Mouse (Mus musculus) ES-Bruce4 (cell line): ENCODE results near the gene Nrn1. TPM values are rescaled to one million over a fixed set of nuclear protein-coding genes. Genes with fewer than 3 reads are reported as not detected.

Experiments
- H3K27ac ChIP-seq: 2 replicates; pipeline ENCODE4 v1.5.1; 2012; ENCODE audit warnings: low read length, inconsistent platforms; ENCODE audit not compliant: insufficient read depth
- H3K27me3 ChIP-seq: 2 replicates; pipeline ENCODE4 v1.6.1; 2012; ENCODE audit warnings: mild to moderate bottlenecking, low read length, inconsistent platforms; ENCODE audit not compliant: control insufficient read depth, poor library complexity, insufficient read depth, severe bottlenecking
- H3K36me3 ChIP-seq: 2 replicates; pipeline ENCODE4 v1.6.1; 2012; ENCODE audit warnings: inconsistent platforms, mild to moderate bottlenecking, low read length, moderate library complexity; ENCODE audit not compliant: control insufficient read depth, poor library complexity, insufficient read depth, severe bottlenecking
- H3K4me1 ChIP-seq: one replicate; pipeline ENCODE4 v1.8.1; 2011; ENCODE audit warnings: low read length; ENCODE audit not compliant: control insufficient read depth, insufficient read depth
- H3K4me3 ChIP-seq: 2 replicates; pipeline ENCODE4 v1.5.1; 2011; ENCODE audit warnings: low read depth, mild to moderate bottlenecking, low read length
- H3K9ac ChIP-seq: 2 replicates; pipeline ENCODE4 v1.6.1; 2012; ENCODE audit warnings: low read depth, mild to moderate bottlenecking, inconsistent platforms; ENCODE audit not compliant: poor library complexity, severe bottlenecking
- H3K9me3 ChIP-seq: replicated peaks from 2 replicates; pipeline ENCODE4 v1.6.1; 2012; ENCODE audit warnings: mild to moderate bottlenecking, low read length, inconsistent platforms; ENCODE audit not compliant: control insufficient read depth, poor library complexity, insufficient read depth, severe bottlenecking
- CTCF ChIP-seq: IDR thresholded peaks from one replicate; pipeline ENCODE4 v1.8.1; 2011; ENCODE audit warnings: low read depth, low read length
- EP300 ChIP-seq: IDR thresholded peaks from 2 replicates; pipeline ENCODE4 v1.6.1; 2011; ENCODE audit warnings: low read depth, low read length; ENCODE audit not compliant: insufficient read depth
- POLR2A ChIP-seq: IDR thresholded peaks from one replicate; pipeline ENCODE4 v1.8.1; 2011; ENCODE audit warnings: low read length; ENCODE audit not compliant: insufficient read depth
- polyA plus RNA-seq: library from polyadenylated mRNA; stranded (reverse); fragments of >200 nt; gene quantifications from 2 replicates; pipeline ENCODE4 v1.2.4, GENCODE M21; 2011; ENCODE audit warnings: low read depth; ENCODE audit not compliant: missing spikeins, insufficient read depth, insufficient read length

Nrn1 gene
- polyA plus RNA-seq, 1 experiment, result 1.9 TPM

DNA sequence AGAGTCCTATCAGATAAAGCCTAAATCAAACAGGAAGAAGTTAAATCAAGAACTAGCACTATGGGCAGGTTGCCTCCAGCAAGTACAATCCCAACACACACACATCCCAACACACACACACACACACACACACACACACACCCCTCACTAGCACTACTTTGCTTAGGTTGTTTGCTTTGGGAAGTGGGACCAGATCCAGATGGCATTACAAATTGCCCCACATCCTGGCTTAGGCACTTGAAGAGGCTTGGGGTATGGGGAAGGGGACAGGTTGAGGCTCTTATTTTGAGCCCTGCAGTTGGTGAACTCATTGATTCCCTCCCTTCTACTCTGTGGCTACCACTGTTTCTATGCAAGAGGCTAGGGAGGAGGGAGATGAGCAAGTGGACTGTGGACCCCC lies 12.6 kb downstream of the Nrn1 start:
- H3K36me3 ChIP-seq, result no peaks in the 10 kb centered on the region
- no peaks in the 10 kb centered on the region for H3K9me3 ChIP-seq
- H3K27ac ChIP-seq, result no peak overlapping the region
- H3K4me3 ChIP-seq, result no peak overlapping the region
- no peaks in the 10 kb centered on the region for H3K4me1 ChIP-seq
- TF ChIP-seq EP300 (no peak), POLR2A (no peak), CTCF (no peak)
- peaks cover 36% of the 10 kb centered on the region for H3K27me3 ChIP-seq
- H3K9ac ChIP-seq, result no peak overlapping the region

GRCm38 (mm10) chr13:36720297-36721017 lies 14.5 kb downstream of the Nrn1 start:
- H3K4me3 ChIP-seq, result no peak overlapping the region
- TF ChIP-seq POLR2A (no peak), CTCF (no peak), EP300 (no peak)
- H3K27me3 ChIP-seq, result peaks cover 25% of the 10 kb centered on the region
- H3K27ac ChIP-seq, result no peak overlapping the region
- no peaks in the 10 kb centered on the region for H3K36me3 ChIP-seq
- H3K4me1 ChIP-seq, result no peaks in the 10 kb centered on the region
- no peak overlapping the region for H3K9ac ChIP-seq
- no peaks in the 10 kb centered on the region for H3K9me3 ChIP-seq

DNA sequence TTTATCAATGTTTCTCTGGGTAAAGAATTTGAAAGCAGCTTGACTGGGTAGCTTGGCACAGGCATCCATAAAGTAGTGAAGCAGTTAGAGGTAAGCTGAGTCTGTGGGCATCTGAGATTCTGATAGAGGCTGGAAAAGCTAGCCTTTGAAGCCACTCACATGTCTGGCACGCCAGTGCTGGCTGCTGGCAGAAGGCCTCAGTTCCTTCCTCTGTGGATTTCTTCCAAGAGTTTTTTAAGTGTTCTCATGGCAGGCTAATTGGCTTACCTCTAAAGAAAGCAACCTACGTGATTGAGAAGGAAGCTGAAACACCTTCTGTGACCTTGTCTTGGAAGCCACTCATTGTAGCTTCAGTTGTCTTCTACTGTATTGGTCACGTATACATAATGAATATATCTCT lies 17.6 kb downstream of the Nrn1 start:
- no peaks in the 10 kb centered on the region for H3K4me1 ChIP-seq
- no peaks in the 10 kb centered on the region for H3K36me3 ChIP-seq
- H3K4me3 ChIP-seq, result no peak overlapping the region
- no peaks in the 10 kb centered on the region for H3K9me3 ChIP-seq
- no peak for TF ChIP-seq CTCF
- no peak for TF ChIP-seq POLR2A
- no peak for TF ChIP-seq EP300
- H3K27me3 ChIP-seq, result peaks cover 3% of the 10 kb centered on the region; the same call in 1 of the 2 replicates
- no peak overlapping the region for H3K27ac ChIP-seq
- no peak overlapping the region for H3K9ac ChIP-seq

DNA sequence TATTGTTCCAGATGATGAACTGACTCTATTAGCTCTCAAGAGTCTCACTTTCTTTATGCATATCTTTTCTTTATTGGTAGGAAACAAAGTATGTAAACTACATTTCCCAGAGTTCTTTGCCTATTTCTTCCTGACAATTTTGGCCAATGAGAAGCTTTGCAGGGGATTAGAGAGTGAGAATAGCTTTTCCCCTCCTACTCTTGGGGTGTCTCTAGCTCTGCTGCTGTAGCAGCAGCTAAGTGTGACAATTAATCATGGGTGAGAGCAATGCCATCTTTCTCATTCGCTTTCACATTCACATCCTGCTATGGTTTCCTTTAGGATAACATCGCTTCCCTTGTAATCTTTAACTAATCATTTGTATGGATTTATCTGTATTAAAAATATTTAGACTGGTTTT lies 18.2 kb downstream of the Nrn1 start:
- Histone ChIP-seq H3K4me1 (no peaks in the 10 kb centered on the region), H3K27me3 (peaks cover 2% of the 10 kb centered on the region; the same call in 1 of the 2 replicates), H3K27ac (no peak overlapping the region), H3K9ac (no peak overlapping the region), H3K4me3 (no peak overlapping the region), H3K9me3 (no peaks in the 10 kb centered on the region), H3K36me3 (no peaks in the 10 kb centered on the region)
- no peak for TF ChIP-seq EP300
- TF ChIP-seq POLR2A, result no peak

DNA sequence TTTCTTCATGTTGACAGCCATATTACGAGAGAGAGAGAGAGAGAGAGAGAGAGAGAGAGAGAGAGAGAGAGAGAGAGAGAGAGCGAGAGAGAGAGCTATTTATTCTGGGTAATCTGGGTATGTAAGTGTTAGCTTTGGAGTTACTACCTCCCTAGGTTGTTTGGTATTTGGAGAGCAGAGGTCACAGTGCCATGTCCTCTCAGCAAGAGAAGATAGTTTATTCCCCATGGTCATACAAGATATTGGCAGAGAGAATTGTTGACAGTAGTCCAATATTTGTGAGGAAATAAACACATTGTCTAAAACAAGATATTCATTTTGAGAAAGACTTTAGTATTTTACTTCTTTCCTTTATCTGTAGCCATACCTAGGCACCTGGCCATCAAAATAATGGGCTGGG lies 20.8 kb downstream of the Nrn1 start:
- Histone ChIP-seq H3K27me3 (no peaks in the 10 kb centered on the region), H3K9me3 (no peaks in the 10 kb centered on the region), H3K27ac (no peak overlapping the region), H3K36me3 (no peaks in the 10 kb centered on the region), H3K4me1 (no peaks in the 10 kb centered on the region), H3K9ac (no peak overlapping the region), H3K4me3 (no peak overlapping the region)
- TF ChIP-seq EP300 (no peak), POLR2A (no peak), CTCF (no peak)

DNA sequence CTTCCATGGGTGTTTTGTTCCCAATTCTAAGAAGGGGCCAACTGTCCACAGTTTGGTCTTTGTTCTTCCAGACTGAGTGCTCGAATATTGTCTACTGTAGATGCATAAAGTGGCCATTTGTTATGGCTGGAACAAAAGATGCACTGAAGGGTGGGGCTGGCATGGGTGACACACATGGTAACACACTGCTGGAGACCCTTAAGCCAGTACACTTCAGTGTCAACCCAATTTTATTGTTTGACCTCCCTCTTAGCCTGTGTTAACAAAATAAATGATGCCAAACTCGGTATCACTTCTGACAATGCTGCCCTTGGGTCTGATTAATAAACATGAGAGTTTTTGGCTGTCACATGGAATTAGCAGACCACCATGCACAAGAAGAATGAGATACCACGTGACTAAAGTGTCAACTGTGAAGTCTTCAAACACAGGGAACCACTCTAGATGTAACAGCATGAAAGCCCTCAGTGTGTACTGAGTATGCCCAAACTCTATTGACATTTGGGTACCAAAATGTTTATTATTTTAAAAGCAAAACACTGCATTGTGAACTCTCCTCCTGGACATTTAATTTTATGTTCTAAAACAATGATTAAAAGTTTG lies 27.7 kb downstream of the Nrn1 start:
- no peaks in the 10 kb centered on the region for H3K9me3 ChIP-seq
- no peaks in the 10 kb centered on the region for H3K4me1 ChIP-seq
- no peaks in the 10 kb centered on the region for H3K27me3 ChIP-seq
- H3K4me3 ChIP-seq, result no peak overlapping the region
- no peaks in the 10 kb centered on the region for H3K36me3 ChIP-seq
- no peak overlapping the region for H3K27ac ChIP-seq
- TF ChIP-seq CTCF, result no peak
- no peak for TF ChIP-seq EP300
- no peak for TF ChIP-seq POLR2A
- H3K9ac ChIP-seq, result no peak overlapping the region
